Mouse (Mus musculus) monocyte, adult 5-6 weeks (primary cell): ENCODE results near the gene BC025920. TPM values are rescaled to one million over a fixed set of nuclear protein-coding genes. Genes with fewer than 3 reads are reported as not detected.

Source experiments
- ATAC-seq: fragments of 153-309, 156-312 bp; replicated peaks from 2 replicates; pipeline ENCODE4 v1.8.0; 2017; ENCODE audit warnings: mild to moderate bottlenecking; ENCODE audit not compliant: low TSS enrichment, insufficient number of reproducible peaks, severe bottlenecking, poor library complexity, low FRiP score
- total RNA-seq: library from RNA; stranded (forward); fragments of 200-1000, 200-491, 200-594 nt; gene quantifications from 3 replicates; pipeline ENCODE4 v1.2.3, GENCODE M21; 2017

Gene BC025920
- total RNA-seq, 1 experiment from 2014 or later = 2.4 TPM

GRCm38 (mm10) chr10:81572133-81572671 is 33.9 kb upstream of the BC025920 start:
- no peak for ATAC-seq

GRCm38 (mm10) chr10:81572975-81573374 is 33.1 kb upstream of the BC025920 start:
- no peak for ATAC-seq

GRCm38 (mm10) chr10:81574081-81575056 is 31.7 kb upstream of the BC025920 start, which contains the start of gene Tle2:
Gene Tle2 (plus strand): TSS chr10:81574561.
- ATAC-seq = no peak

GRCm38 (mm10) chr10:81575208-81575631 is 30.9 kb upstream of the BC025920 start:
- no peak for ATAC-seq

GRCm38 (mm10) chr10:81575695-81576094 is 30.4 kb upstream of the BC025920 start:
- no peak for ATAC-seq

GRCm38 (mm10) chr10:81579967-81580366 is 26.1 kb upstream of the BC025920 start:
- no peak for ATAC-seq

GRCm38 (mm10) chr10:81580441-81581070 is 25.5 kb upstream of the BC025920 start:
- peak; percentile 20; the same call in 1 of the 2 replicates for ATAC-seq

- ATAC-seq = no peak
These were observed 22.7 kb upstream of the BC025920 start for GRCm38 (mm10) chr10:81583347-81583746.

- ATAC-seq = no peak
These were observed 17.3 kb upstream of the BC025920 start for GRCm38 (mm10) chr10:81588739-81589138.

GRCm38 (mm10) chr10:81591846-81592245 is 14.2 kb upstream of the BC025920 start:
- ATAC-seq = no peak

GRCm38 (mm10) chr10:81592631-81593030 is 13.4 kb upstream of the BC025920 start:
- ATAC-seq = no peak

- no peak for ATAC-seq
These were observed 12.8 kb upstream of the BC025920 start for GRCm38 (mm10) chr10:81593223-81593622.

GRCm38 (mm10) chr10:81593935-81594334 is 12.1 kb upstream of the BC025920 start:
- no peak for ATAC-seq

GRCm38 (mm10) chr10:81595599-81595998 is 10.5 kb upstream of the BC025920 start:
- no peak for ATAC-seq

- no peak for ATAC-seq
These were observed 9.5 kb upstream of the BC025920 start for GRCm38 (mm10) chr10:81596611-81597010.

- ATAC-seq = no peak
These were observed 8.7 kb upstream of the BC025920 start for GRCm38 (mm10) chr10:81597137-81597950.

GRCm38 (mm10) chr10:81598342-81598741 is 7.7 kb upstream of the BC025920 start:
- ATAC-seq = no peak

GRCm38 (mm10) chr10:81598871-81599270 is 7.2 kb upstream of the BC025920 start:
- no peak for ATAC-seq

- no peak for ATAC-seq
These were observed 6.4 kb upstream of the BC025920 start for GRCm38 (mm10) chr10:81599630-81600029.
